Mouse (Mus musculus): ENCODE measurements around the gene Gse1.

Gse1 gene

GRCm38 (mm10) chr8:120421638-120422037 lies 193.4 kb downstream of the Gse1 start:
- no peak for DNase-seq (ENCODE audit: low spot score in 2 of 2)

- DNase-seq (ENCODE audit: low spot score in 2 of 2) = no peak
These were observed 194.0 kb downstream of the Gse1 start for GRCm38 (mm10) chr8:120422236-120422635.

- DNase-seq (ENCODE audit: low spot score in 2 of 2) = no peak
These were observed 195.3 kb downstream of the Gse1 start for GRCm38 (mm10) chr8:120423576-120423975.

- DNase-seq (ENCODE audit: low spot score in 2 of 2) = no peak
These were observed 196.6 kb downstream of the Gse1 start for GRCm38 (mm10) chr8:120424829-120425198.

GRCm38 (mm10) chr8:120425199-120425941 lies 197.1 kb downstream of the Gse1 start:
- DNase-seq (ENCODE audit: low spot score in 2 of 2) = no peak

- no peak for DNase-seq (ENCODE audit: low spot score in 2 of 2)
These were observed 197.8 kb downstream of the Gse1 start for GRCm38 (mm10) chr8:120426105-120426504.

- peak in 1 of 2 experiments; percentile 89 for DNase-seq (ENCODE audit: low spot score in 2 of 2)
These were observed 198.5 kb downstream of the Gse1 start for GRCm38 (mm10) chr8:120426622-120427385.

- DNase-seq (ENCODE audit: low spot score in 2 of 2) = no peak
These were observed 200.2 kb downstream of the Gse1 start for GRCm38 (mm10) chr8:120428492-120428891.

GRCm38 (mm10) chr8:120429116-120429515 lies 200.9 kb downstream of the Gse1 start:
- DNase-seq (ENCODE audit: low spot score in 2 of 2) = no peak

- no peak for DNase-seq (ENCODE audit: low spot score in 2 of 2)
These were observed 202.8 kb downstream of the Gse1 start for GRCm38 (mm10) chr8:120431042-120431441.

- DNase-seq (ENCODE audit: low spot score in 2 of 2) = no peak
These were observed 204.2 kb downstream of the Gse1 start for GRCm38 (mm10) chr8:120432438-120432837.

GRCm38 (mm10) chr8:120433143-120433542 lies 204.9 kb downstream of the Gse1 start:
- no peak for DNase-seq (ENCODE audit: low spot score in 2 of 2)

- no peak for DNase-seq (ENCODE audit: low spot score in 2 of 2)
These were observed 205.5 kb downstream of the Gse1 start for GRCm38 (mm10) chr8:120433734-120434133.

GRCm38 (mm10) chr8:120435781-120436180 lies 207.5 kb downstream of the Gse1 start:
- DNase-seq (ENCODE audit: low spot score in 2 of 2) = no peak

- DNase-seq (ENCODE audit: low spot score in 2 of 2) = no peak
These were observed 208.3 kb downstream of the Gse1 start for GRCm38 (mm10) chr8:120436491-120437030.

- DNase-seq (ENCODE audit: low spot score in 2 of 2) = peak in 1 of 2 experiments; percentile 44
These were observed 209.0 kb downstream of the Gse1 start for GRCm38 (mm10) chr8:120437207-120437606.

- DNase-seq (ENCODE audit: low spot score in 2 of 2) = peak in 1 of 2 experiments; percentile 76
These were observed 209.6 kb downstream of the Gse1 start for GRCm38 (mm10) chr8:120437666-120438395.

GRCm38 (mm10) chr8:120439309-120439708 lies 211.1 kb downstream of the Gse1 start:
- DNase-seq (ENCODE audit: low spot score in 2 of 2) = peak in 1 of 2 experiments; percentile 37

GRCm38 (mm10) chr8:120440739-120441138 lies 212.5 kb downstream of the Gse1 start:
- peak in 1 of 2 experiments; percentile 62 for DNase-seq (ENCODE audit: low spot score in 2 of 2)

GRCm38 (mm10) chr8:120441637-120442036 lies 213.4 kb downstream of the Gse1 start:
- no peak for DNase-seq (ENCODE audit: low spot score in 2 of 2)

- no peak for DNase-seq (ENCODE audit: low spot score in 2 of 2)
These were observed 214.2 kb downstream of the Gse1 start for GRCm38 (mm10) chr8:120442306-120443003.
